Mouse (Mus musculus) megakaryocyte, embryonic 14.5 days (primary cell): ENCODE results near the gene Dad1.

ENCODE experiments used
- FLI1 ChIP-seq: IDR thresholded peaks from 2 replicates; pipeline ENCODE4 v1.6.1; 2012; ENCODE audit warnings: low read length, inconsistent platforms, mixed read lengths
- GATA1 ChIP-seq: IDR thresholded peaks from 3 replicates; pipeline ENCODE4 v1.6.1; 2012; ENCODE audit warnings: mixed read lengths, low read length, inconsistent platforms, borderline replicate concordance

- no peak for TF ChIP-seq GATA1
- no peak for TF ChIP-seq FLI1
Observed at GRCm38 (mm10) chr14:54236881-54237280, 17.0 kb downstream of the Dad1 start.
